Mouse (Mus musculus) gastrocnemius, postnatal 10 days (tissue): ENCODE results near the gene Magix. TPM values are rescaled to one million over a fixed set of nuclear protein-coding genes. Genes with fewer than 3 reads are reported as not detected.
"Not testable (repeated sequence)": the region's sequence is repeated elsewhere in the genome, so short reads cannot be mapped to it uniquely, and the experiment has no call there.

Experiments
- DNase-seq: peaks from one replicate; pipeline ENCODE4 v3.0.0; 2021; ENCODE audit warnings: mixed read lengths
- long read RNA-seq, 2 experiments: library from polyadenylated mRNA; stranded (forward); transcript quantifications; one replicate each; pipeline ENCODE4 v2.0.0; 2021
- total RNA-seq, 2 experiments: library from RNA; stranded (reverse); gene quantifications; 2 replicates each; pipeline ENCODE4 v1.2.3; 2021

Gene Magix
- 1 to 10 TPM; 2.8 to 3.3 TPM for total RNA-seq
- long read RNA-seq, experiment 1, partial matches to known transcripts = 0 of 4 reads
- long read RNA-seq, experiment 1, other reads (novel, unspliced or antisense) = 0 of 4 reads
- long read RNA-seq, experiment 2, partial matches to known transcripts = 0 of 3 reads
- long read RNA-seq, experiment 2, other reads (novel, unspliced or antisense) = 0 of 3 reads

GRCm38 (mm10) chrX:7680864-7681263 lies at the start of gene Magix:
Gene Magix, minus strand, starts transcription at chrX:7681251.
- no peak for DNase-seq

DNA sequence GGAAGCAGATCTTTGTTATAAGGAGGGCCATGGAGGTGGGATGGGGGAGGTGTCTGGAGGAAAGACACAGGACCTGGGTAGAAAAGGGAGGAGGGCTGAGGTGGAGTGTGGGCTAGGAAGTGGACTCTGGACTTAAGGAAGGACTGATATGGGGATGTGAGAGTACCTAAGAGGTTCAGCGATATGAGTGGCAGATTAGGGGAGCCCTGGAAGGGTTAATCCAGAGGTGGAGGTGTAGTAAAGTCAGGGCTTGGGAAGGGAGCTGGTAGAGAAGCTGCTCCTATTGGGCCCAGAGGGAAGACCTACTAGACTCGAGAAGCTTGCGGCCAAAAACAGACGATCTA lies 47.8 kb upstream of the Magix start:
- DNase-seq = no peak

DNA sequence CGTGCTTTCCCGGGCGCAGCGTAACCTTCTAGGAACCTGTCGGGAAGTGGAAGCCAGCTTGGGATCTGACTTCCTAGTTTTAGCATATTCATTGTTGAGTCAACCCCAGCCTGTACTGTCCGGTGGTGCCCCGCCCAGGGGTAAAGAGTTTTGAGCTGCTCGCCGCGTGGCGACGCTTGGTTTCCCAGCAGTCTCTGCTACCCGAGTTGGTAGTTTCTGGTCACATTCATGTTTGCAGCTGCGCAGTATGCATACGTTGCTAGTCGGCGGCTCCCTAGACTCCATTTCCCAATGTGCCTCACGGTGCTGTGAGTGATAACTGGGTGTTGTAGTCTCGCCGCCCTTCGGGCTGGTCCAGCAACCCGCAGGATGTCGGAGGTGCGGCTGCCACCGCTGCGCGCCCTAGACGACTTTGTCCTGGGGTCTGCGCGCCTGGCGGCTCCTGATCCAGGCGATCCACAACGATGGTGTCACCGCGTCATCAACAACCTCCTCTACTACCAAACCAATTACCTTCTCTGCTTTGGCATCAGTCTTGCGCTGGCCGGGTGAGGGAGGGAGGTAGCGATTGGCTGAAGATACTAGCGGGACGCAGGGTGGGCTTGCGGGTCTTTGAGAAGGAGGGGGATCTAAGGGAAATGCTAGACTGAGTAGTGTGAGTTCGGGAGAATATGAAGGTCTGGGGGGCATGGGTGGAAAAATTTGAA lies 47.3 kb upstream of the Magix start, which contains the start of gene Praf2:
Praf2 (plus strand) TSS at position 225 of the 707 bp plus-strand sequence.
- peak; percentile 51 for DNase-seq

- no peak for DNase-seq
Measured at GRCm38 (mm10) chrX:7727176-7727575, 46.1 kb upstream of the Magix start.

- DNase-seq = no peak
Measured at GRCm38 (mm10) chrX:7725841-7726240, 44.8 kb upstream of the Magix start.

DNA sequence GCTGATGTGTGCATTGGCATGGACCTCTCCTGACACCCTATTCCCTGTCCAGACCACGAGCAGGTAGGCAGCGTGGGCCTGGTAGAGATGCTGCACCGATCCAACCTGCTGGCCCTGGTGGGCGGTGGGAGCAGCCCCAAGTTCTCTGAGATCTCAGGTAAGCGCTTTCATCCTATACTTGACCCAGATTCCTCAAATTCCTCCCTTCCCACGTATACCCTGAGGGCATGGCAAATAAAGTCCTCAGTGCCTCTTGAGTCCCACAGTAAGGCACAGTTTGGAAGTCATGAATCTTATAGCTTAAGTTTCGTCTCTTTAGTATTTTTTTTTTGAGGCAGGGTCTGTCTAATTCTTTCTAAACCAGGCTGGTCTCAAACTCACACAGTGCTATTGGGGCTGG lies 43.1 kb upstream of the Magix start:
- no peak for DNase-seq

- no peak for DNase-seq
Measured at GRCm38 (mm10) chrX:7722691-7723090, 41.6 kb upstream of the Magix start.

- no peak for DNase-seq
Measured at GRCm38 (mm10) chrX:7722282-7722611, 41.2 kb upstream of the Magix start.

DNA sequence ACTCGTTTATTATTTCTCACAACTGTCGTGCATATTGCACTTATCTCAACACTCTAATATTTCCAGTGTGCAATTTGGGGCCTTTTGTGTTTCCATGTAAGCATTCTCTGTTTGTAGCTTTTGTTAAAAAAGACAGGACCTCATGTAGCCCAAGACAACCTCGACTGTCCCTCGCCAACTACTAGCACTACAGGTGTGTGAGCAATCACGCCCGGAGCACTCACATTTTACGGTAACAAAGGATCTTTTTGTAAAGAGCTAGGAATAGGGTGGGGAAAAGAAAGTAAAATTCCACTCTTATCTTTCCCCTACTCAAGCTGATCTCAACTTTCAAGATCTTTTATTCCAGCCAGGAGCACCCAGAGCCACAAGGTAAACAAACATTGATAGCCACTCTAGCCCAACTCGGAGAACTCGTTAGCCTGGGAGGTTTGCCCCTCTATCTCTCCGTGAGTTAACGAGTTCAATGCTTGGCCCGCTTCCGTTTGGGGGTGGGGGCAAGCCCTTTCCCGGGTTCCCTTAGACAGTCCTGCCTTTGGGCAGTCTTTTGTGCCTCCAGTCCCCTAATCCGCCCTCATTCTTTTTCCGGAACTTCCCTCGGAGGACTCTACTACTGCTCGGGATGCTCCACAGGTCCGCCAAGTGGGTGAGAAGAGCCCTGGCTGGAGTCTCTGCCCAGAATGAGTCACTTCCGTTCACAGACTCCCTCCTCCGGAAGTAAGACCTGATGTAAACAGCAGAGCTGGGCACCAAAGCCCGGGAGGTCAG lies 40.6 kb upstream of the Magix start, which contains the start of gene Gm45208:
Gm45208 (plus strand) TSS at position 732 of the 768 bp plus-strand sequence.
- peak; percentile 56 for DNase-seq

GRCm38 (mm10) chrX:7716058-7716457 lies 35.0 kb upstream of the Magix start:
- DNase-seq = not testable (repeated sequence)

- peak; percentile 80 for DNase-seq
Measured at GRCm38 (mm10) chrX:7714135-7714899, 33.3 kb upstream of the Magix start, which contains the start of gene Wdr45. Gene Wdr45, plus strand, starts transcription at chrX:7714333.

- not testable (repeated sequence) for DNase-seq
Measured at GRCm38 (mm10) chrX:7713764-7714134, 32.7 kb upstream of the Magix start.

DNA sequence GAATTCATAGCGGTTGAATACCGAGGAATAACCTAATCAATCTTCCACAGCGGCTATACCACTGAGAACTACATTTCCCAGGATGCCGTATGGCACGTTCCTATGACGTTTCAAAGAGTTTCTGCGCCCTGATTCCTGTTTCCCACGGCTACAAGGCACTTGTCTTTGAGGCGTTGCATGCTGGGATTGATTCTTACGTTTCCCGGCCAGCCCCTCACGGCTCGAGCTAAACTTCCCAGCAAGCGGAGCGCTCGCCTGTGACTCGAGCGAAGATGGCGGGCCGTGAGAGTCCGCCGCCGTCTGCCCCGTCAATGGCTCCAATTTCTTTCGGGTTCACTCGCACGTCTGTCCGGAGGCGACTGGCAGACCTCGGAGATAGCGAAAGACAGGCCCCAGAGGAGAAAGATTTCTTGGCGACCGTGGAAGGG lies 15.9 kb upstream of the Magix start, which contains the start of gene Gpkow:
Gpkow (plus strand) TSS at position 178 of the 428 bp plus-strand sequence.
- peak; percentile 57 for DNase-seq

DNA sequence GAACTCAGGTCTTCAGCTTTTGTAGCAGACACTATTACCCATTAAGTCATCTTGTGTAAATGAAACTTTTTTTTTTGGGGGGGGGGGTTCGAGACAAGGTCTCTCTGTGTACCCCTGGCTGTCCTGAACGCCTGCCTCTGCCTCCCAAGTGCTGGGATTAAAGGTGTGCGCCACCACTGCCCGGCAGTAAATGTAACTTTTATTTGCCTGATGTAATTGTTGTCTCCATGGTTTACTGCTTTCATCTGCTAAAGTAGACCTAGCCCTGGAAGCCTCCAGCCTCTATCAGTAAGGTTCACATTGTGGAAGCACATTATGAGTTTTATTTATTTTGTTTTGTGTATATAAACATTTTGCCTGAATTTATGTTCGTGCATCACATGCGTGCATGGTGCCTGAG lies 15.5 kb upstream of the Magix start:
- no peak for DNase-seq

DNA sequence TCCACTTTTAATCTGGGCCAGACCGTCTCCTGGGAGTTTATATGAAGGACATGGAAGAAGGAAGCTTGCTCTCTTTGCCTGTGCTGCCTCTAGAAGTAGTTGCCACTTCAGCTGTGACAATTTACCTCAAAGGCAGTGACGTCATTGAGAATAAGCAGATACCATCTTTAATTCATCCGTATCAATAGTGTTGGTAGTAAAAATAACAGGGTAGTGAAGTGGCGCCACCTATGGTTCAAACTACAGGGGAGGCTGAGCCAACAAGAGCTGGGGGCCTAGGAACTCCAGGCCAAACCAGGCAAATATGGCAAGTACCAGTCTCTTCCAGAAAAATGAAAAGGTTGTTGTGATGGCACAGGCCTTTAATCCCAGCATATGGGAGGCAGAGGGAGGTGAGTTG lies 11.8 kb upstream of the Magix start:
- DNase-seq = no peak

- DNase-seq = no peak
Measured at GRCm38 (mm10) chrX:7690486-7690885, 9.4 kb upstream of the Magix start.

- no peak for DNase-seq
Measured at GRCm38 (mm10) chrX:7688321-7688720, 7.3 kb upstream of the Magix start.

DNA sequence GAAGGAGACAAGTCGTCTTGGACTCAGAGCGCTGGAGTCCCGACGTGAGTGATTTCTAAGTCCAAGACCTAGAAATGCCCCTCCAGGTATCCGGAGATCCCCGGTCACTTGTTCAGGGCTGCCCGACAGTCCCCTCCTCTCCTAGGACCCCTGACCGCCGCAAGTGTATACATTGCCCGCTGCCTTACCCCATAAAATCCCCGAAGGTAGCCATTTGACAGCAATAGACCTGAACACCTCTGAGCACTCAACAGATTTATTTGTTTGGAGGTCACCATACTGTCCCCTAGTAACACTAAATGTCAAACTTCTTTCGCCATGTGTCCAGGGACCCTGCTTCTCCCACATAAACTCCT lies 1.0 kb downstream of the Magix start:
- DNase-seq = no peak

DNA sequence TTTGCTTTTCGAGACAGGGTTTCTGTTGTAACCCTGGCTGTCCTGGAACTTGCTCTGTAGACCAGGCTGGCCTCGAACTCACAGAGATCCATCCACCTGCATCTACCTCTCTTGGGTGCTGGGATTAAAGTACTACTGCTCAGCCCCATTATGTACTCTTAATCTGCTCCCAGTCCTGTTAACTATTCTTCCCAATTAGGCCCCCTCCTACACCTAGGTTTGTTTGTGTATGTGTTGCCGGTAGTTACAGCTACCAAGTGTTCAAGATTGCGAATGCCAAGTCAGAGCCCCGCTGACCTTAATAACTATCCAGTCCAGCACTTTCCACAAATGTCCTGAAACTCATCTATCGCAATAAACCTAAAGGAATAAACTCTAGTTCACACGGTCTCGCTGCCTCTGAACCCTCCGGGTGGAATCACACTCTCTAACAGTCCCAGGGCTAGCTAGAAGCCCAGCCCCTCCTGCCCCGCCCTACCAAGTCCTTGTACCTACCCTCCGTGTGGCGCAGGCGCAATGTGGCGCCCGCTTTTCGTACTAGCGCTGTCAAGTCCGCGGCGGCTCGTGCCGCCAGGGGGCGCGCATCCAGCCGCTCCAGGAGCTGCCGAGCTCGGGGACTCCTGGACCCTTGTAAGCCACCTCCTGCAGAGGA lies 1.5 kb downstream of the Magix start:
- DNase-seq = peak; percentile 91

DNA sequence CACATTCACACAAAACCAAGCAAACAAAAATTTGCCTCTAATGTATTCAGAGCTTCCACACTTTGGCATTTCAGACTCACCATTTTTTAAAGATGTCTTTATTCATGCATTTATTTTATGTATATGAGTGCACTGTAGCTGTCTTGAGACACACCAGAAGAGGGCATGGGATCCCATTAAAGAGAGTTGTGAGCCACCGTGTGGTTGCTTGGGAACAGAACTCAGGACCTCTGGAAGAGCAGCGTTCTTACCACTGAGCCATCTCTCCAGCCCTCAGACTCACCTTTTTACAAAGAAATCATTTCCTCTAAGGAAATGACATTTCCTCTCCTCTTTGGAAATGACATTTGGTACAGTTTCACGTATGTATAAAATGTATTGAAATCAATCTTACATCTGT lies 2.1 kb downstream of the Magix start:
- no peak for DNase-seq

DNA sequence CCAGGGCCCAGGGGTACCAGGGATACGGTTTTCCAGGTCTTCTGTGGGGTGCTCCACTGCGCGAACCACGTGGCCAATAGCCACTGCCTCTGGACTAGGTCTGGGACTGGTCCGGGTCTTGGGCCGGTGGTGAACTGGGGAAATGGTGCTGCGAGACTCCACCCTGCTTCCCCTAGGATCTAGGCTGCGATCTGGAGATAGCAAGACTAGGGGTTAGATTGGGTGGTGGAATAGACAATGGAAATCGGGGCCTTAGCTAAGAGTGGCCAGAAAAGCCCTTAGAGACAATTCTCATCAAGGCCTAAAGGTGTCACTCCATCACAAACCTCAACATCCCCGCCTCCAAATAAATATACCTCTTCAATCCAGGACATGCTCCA lies 6.1 kb downstream of the Magix start:
- no peak for DNase-seq
